Mouse (Mus musculus): ENCODE measurements at regions not wholly inside any gene's neighbourhood (a gene's known extent, or its start where the extent isn't known, plus 50 kb on each side); places are given as distances from the start of the nearest gene placed in this dataset.

GRCm38 (mm10) chr14:80486605-80487004 lies 502.7 kb downstream of the Olfm4 start:
- TF ChIP-seq CTCF (IDR thresholded peaks at IDR 0.05; ENCODE audit: borderline replicate concordance, extremely low read depth, insufficient read depth, insufficient read length), result no peak
- no peak for TF ChIP-seq POLR2A (IDR thresholded peaks at IDR 0.05; ENCODE audit: borderline replicate concordance, extremely low read depth, insufficient read depth, insufficient read length, poor library complexity, severe bottlenecking)
- peak; percentile 52 for DNase-seq (ENCODE audit: low read depth)

GRCm38 (mm10) chr14:80492043-80492900 lies 508.4 kb downstream of the Olfm4 start:
- peak; percentile 58 for DNase-seq (ENCODE audit: low read depth)
- TF ChIP-seq CTCF (IDR thresholded peaks at IDR 0.05; ENCODE audit: borderline replicate concordance, extremely low read depth, insufficient read depth, insufficient read length) (no peak), POLR2A (IDR thresholded peaks at IDR 0.05; ENCODE audit: borderline replicate concordance, extremely low read depth, insufficient read depth, insufficient read length, poor library complexity, severe bottlenecking) (no peak)

- no peak for TF ChIP-seq CTCF (IDR thresholded peaks at IDR 0.05; ENCODE audit: borderline replicate concordance, extremely low read depth, insufficient read depth, insufficient read length)
- no peak for TF ChIP-seq POLR2A (IDR thresholded peaks at IDR 0.05; ENCODE audit: borderline replicate concordance, extremely low read depth, insufficient read depth, insufficient read length, poor library complexity, severe bottlenecking)
- DNase-seq (ENCODE audit: low read depth), result no peak
Observed at GRCm38 (mm10) chr14:80492901-80493279, 509.0 kb downstream of the Olfm4 start.

GRCm38 (mm10) chr14:80504351-80504750 lies 520.5 kb downstream of the Olfm4 start:
- DNase-seq (ENCODE audit: low read depth), result no peak
- TF ChIP-seq POLR2A (IDR thresholded peaks at IDR 0.05; ENCODE audit: borderline replicate concordance, extremely low read depth, insufficient read depth, insufficient read length, poor library complexity, severe bottlenecking) (no peak), CTCF (IDR thresholded peaks at IDR 0.05; ENCODE audit: borderline replicate concordance, extremely low read depth, insufficient read depth, insufficient read length) (no peak)

GRCm38 (mm10) chr14:80516626-80517025 lies 532.7 kb downstream of the Olfm4 start:
- TF ChIP-seq POLR2A (IDR thresholded peaks at IDR 0.05; ENCODE audit: borderline replicate concordance, extremely low read depth, insufficient read depth, insufficient read length, poor library complexity, severe bottlenecking) (no peak), CTCF (IDR thresholded peaks at IDR 0.05; ENCODE audit: borderline replicate concordance, extremely low read depth, insufficient read depth, insufficient read length) (no peak)
- no peak for DNase-seq (ENCODE audit: low read depth)

- TF ChIP-seq CTCF (IDR thresholded peaks at IDR 0.05; ENCODE audit: borderline replicate concordance, extremely low read depth, insufficient read depth, insufficient read length) (no peak), POLR2A (IDR thresholded peaks at IDR 0.05; ENCODE audit: borderline replicate concordance, extremely low read depth, insufficient read depth, insufficient read length, poor library complexity, severe bottlenecking) (no peak)
- peak; percentile 30 for DNase-seq (ENCODE audit: low read depth)
Observed at GRCm38 (mm10) chr14:80521216-80521615, 537.3 kb downstream of the Olfm4 start.

- no peak for DNase-seq (ENCODE audit: low read depth)
- TF ChIP-seq POLR2A (IDR thresholded peaks at IDR 0.05; ENCODE audit: borderline replicate concordance, extremely low read depth, insufficient read depth, insufficient read length, poor library complexity, severe bottlenecking), result no peak
Observed at GRCm38 (mm10) chr14:80521631-80522030, 537.8 kb downstream of the Olfm4 start.

- no peak for DNase-seq (ENCODE audit: low read depth)
- TF ChIP-seq CTCF (IDR thresholded peaks at IDR 0.05; ENCODE audit: borderline replicate concordance, extremely low read depth, insufficient read depth, insufficient read length), result no peak
- TF ChIP-seq POLR2A (IDR thresholded peaks at IDR 0.05; ENCODE audit: borderline replicate concordance, extremely low read depth, insufficient read depth, insufficient read length, poor library complexity, severe bottlenecking), result no peak
Observed at GRCm38 (mm10) chr14:80522536-80522935, 538.7 kb downstream of the Olfm4 start.

- TF ChIP-seq POLR2A (IDR thresholded peaks at IDR 0.05; ENCODE audit: borderline replicate concordance, extremely low read depth, insufficient read depth, insufficient read length, poor library complexity, severe bottlenecking), result no peak
- no peak for TF ChIP-seq CTCF (IDR thresholded peaks at IDR 0.05; ENCODE audit: borderline replicate concordance, extremely low read depth, insufficient read depth, insufficient read length)
- DNase-seq (ENCODE audit: low read depth), result peak; percentile 66
Observed at GRCm38 (mm10) chr14:80528419-80529028, 544.6 kb downstream of the Olfm4 start.

GRCm38 (mm10) chr14:80536044-80536745 lies 552.3 kb downstream of the Olfm4 start:
- no peak for TF ChIP-seq POLR2A (IDR thresholded peaks at IDR 0.05; ENCODE audit: borderline replicate concordance, extremely low read depth, insufficient read depth, insufficient read length, poor library complexity, severe bottlenecking)
- TF ChIP-seq CTCF (IDR thresholded peaks at IDR 0.05; ENCODE audit: borderline replicate concordance, extremely low read depth, insufficient read depth, insufficient read length), result no peak
- DNase-seq (ENCODE audit: low read depth), result peak; percentile 81

GRCm38 (mm10) chr14:80559950-80560349 lies 576.1 kb downstream of the Olfm4 start:
- TF ChIP-seq POLR2A (IDR thresholded peaks at IDR 0.05; ENCODE audit: borderline replicate concordance, extremely low read depth, insufficient read depth, insufficient read length, poor library complexity, severe bottlenecking) (no peak), CTCF (IDR thresholded peaks at IDR 0.05; ENCODE audit: borderline replicate concordance, extremely low read depth, insufficient read depth, insufficient read length) (no peak)
- peak; percentile 51 for DNase-seq (ENCODE audit: low read depth)
